Mouse (Mus musculus): ENCODE measurements around the gene Ugcg. TPM values are rescaled to one million over a fixed set of nuclear protein-coding genes. Genes with fewer than 3 reads are reported as not detected.

Gene Ugcg
- total and polyA plus RNA-seq, 2 experiments from 2014 or later: 6.2 to 19.2 TPM

GRCm38 (mm10) chr4:59169981-59170380 is 19.1 kb upstream of the Ugcg start:
- no peak overlapping the region for H3K4me3 ChIP-seq (ENCODE audit: low read depth, low read length)
- 67% methylated on average over 5 of the region's 5 CpGs for WGBS
- H3K9me3 ChIP-seq (replicated peaks; ENCODE audit: control insufficient read depth, low read length): no peaks in the 10 kb centered on the region
- H3K4me1 ChIP-seq (ENCODE audit: control insufficient read depth, insufficient read depth): peaks cover 13% of the 10 kb centered on the region
- no peaks in the 10 kb centered on the region for H3K36me3 ChIP-seq (replicated peaks; ENCODE audit: control insufficient read depth, insufficient read depth, low read length)
- ATAC-seq (ENCODE audit: insufficient read depth, low read depth): no peak
- TF ChIP-seq CTCF (IDR thresholded peaks at IDR 0.05; ENCODE audit: low read depth): no peak
- no peak for TF ChIP-seq EP300 (IDR thresholded peaks at IDR 0.05; ENCODE audit: low read depth)
- H3K9ac ChIP-seq (replicated peaks; ENCODE audit: low read depth, low read length): no peak overlapping the region
- DNase-seq (ENCODE audit: low spot score): no peak
- H3K27ac ChIP-seq (ENCODE audit: low read depth): no peak overlapping the region
- H3K4me2 ChIP-seq (ENCODE audit: low read depth, low read length): no peak overlapping the region
- H3K27me3 ChIP-seq (ENCODE audit: control insufficient read depth, insufficient read depth, low read length): no peaks in the 10 kb centered on the region

- no peak overlapping the region for H3K27ac ChIP-seq (ENCODE audit: low read depth)
These were observed 16.4 kb upstream of the Ugcg start for GRCm38 (mm10) chr4:59172616-59173015.

GRCm38 (mm10) chr4:59173181-59173922 is 15.7 kb upstream of the Ugcg start:
- no peaks in the 10 kb centered on the region for H3K9me3 ChIP-seq (replicated peaks; ENCODE audit: control insufficient read depth, low read length)
- H3K27me3 ChIP-seq (ENCODE audit: control insufficient read depth, insufficient read depth, low read length): no peaks in the 10 kb centered on the region
- ATAC-seq (ENCODE audit: insufficient read depth, low read depth): no peak
- no peaks in the 10 kb centered on the region for H3K36me3 ChIP-seq (replicated peaks; ENCODE audit: control insufficient read depth, insufficient read depth, low read length)
- WGBS: 44% methylated on average over 2 of the region's 2 CpGs
- no peak overlapping the region for H3K4me2 ChIP-seq (ENCODE audit: low read depth, low read length)
- H3K4me3 ChIP-seq (ENCODE audit: low read depth, low read length): no peak overlapping the region
- no peak overlapping the region for H3K9ac ChIP-seq (replicated peaks; ENCODE audit: low read depth, low read length)
- DNase-seq (ENCODE audit: low spot score): no peak
- H3K27ac ChIP-seq (ENCODE audit: low read depth): no peak overlapping the region
- peaks cover 19% of the 10 kb centered on the region for H3K4me1 ChIP-seq (ENCODE audit: control insufficient read depth, insufficient read depth)
- TF ChIP-seq EP300 (IDR thresholded peaks at IDR 0.05; ENCODE audit: low read depth): no peak
- no peak for TF ChIP-seq CTCF (IDR thresholded peaks at IDR 0.05; ENCODE audit: low read depth)

More at GRCm38 (mm10) chr4:59172616-59173015, 16.4 kb upstream of the Ugcg start:
- no peaks in the 10 kb centered on the region for H3K9me3 ChIP-seq (replicated peaks; ENCODE audit: control insufficient read depth, low read length)
- H3K4me2 ChIP-seq (ENCODE audit: low read depth, low read length): no peak overlapping the region
- TF ChIP-seq CTCF (IDR thresholded peaks at IDR 0.05; ENCODE audit: low read depth) (no peak), EP300 (IDR thresholded peaks at IDR 0.05; ENCODE audit: low read depth) (no peak)
- WGBS: 27% methylated on average over 2 of the region's 2 CpGs
- H3K27me3 ChIP-seq (ENCODE audit: control insufficient read depth, insufficient read depth, low read length): no peaks in the 10 kb centered on the region
- peaks cover 19% of the 10 kb centered on the region for H3K4me1 ChIP-seq (ENCODE audit: control insufficient read depth, insufficient read depth)
- no peak for ATAC-seq (ENCODE audit: insufficient read depth, low read depth)
- no peak for DNase-seq (ENCODE audit: low spot score)
- no peak overlapping the region for H3K9ac ChIP-seq (replicated peaks; ENCODE audit: low read depth, low read length)
- H3K4me3 ChIP-seq (ENCODE audit: low read depth, low read length): no peak overlapping the region
- no peaks in the 10 kb centered on the region for H3K36me3 ChIP-seq (replicated peaks; ENCODE audit: control insufficient read depth, insufficient read depth, low read length)

- DNase-seq (ENCODE audit: low spot score) (peak; percentile 81), ATAC-seq (ENCODE audit: insufficient read depth, low read depth) (peak; percentile 93)
- Histone ChIP-seq H3K9me3 (replicated peaks; ENCODE audit: control insufficient read depth, low read length) (no peaks in the 10 kb centered on the region), H3K9ac (replicated peaks; ENCODE audit: low read depth, low read length) (no peak overlapping the region), H3K4me2 (ENCODE audit: low read depth, low read length) (no peak overlapping the region), H3K27ac (ENCODE audit: low read depth) (peak overlapping the region; percentile 60), H3K4me3 (ENCODE audit: low read depth, low read length) (no peak overlapping the region), H3K4me1 (ENCODE audit: control insufficient read depth, insufficient read depth) (peaks cover 19% of the 10 kb centered on the region), H3K36me3 (replicated peaks; ENCODE audit: control insufficient read depth, insufficient read depth, low read length) (no peaks in the 10 kb centered on the region), H3K27me3 (ENCODE audit: control insufficient read depth, insufficient read depth, low read length) (no peaks in the 10 kb centered on the region)
- WGBS: 11% methylated on average over 4 of the region's 4 CpGs
- TF ChIP-seq EP300 (IDR thresholded peaks at IDR 0.05; ENCODE audit: low read depth) (no peak), CTCF (IDR thresholded peaks at IDR 0.05; ENCODE audit: low read depth) (no peak)
These were observed 14.1 kb upstream of the Ugcg start for GRCm38 (mm10) chr4:59175003-59175402.

GRCm38 (mm10) chr4:59175929-59176328 is 13.1 kb upstream of the Ugcg start:
- Histone ChIP-seq H3K9me3 (replicated peaks; ENCODE audit: control insufficient read depth, low read length) (no peaks in the 10 kb centered on the region), H3K4me1 (ENCODE audit: control insufficient read depth, insufficient read depth) (peaks cover 19% of the 10 kb centered on the region), H3K27me3 (ENCODE audit: control insufficient read depth, insufficient read depth, low read length) (no peaks in the 10 kb centered on the region), H3K36me3 (replicated peaks; ENCODE audit: control insufficient read depth, insufficient read depth, low read length) (no peaks in the 10 kb centered on the region), H3K9ac (replicated peaks; ENCODE audit: low read depth, low read length) (no peak overlapping the region), H3K4me3 (ENCODE audit: low read depth, low read length) (no peak overlapping the region), H3K4me2 (ENCODE audit: low read depth, low read length) (no peak overlapping the region), H3K27ac (ENCODE audit: low read depth) (no peak overlapping the region)
- no peak for DNase-seq (ENCODE audit: low spot score)
- TF ChIP-seq CTCF (IDR thresholded peaks at IDR 0.05; ENCODE audit: low read depth) (no peak), EP300 (IDR thresholded peaks at IDR 0.05; ENCODE audit: low read depth) (no peak)
- WGBS: 41% methylated on average over 6 of the region's 6 CpGs
- no peak for ATAC-seq (ENCODE audit: insufficient read depth, low read depth)

- H3K4me2 ChIP-seq (ENCODE audit: low read depth, low read length): no peak overlapping the region
- TF ChIP-seq EP300 (IDR thresholded peaks at IDR 0.05; ENCODE audit: low read depth) (no peak), CTCF (IDR thresholded peaks at IDR 0.05; ENCODE audit: low read depth) (no peak)
- no peak overlapping the region for H3K9ac ChIP-seq (replicated peaks; ENCODE audit: low read depth, low read length)
- H3K27ac ChIP-seq (ENCODE audit: low read depth): no peak overlapping the region
- WGBS: 70% methylated on average over 2 of the region's 2 CpGs
- no peak for ATAC-seq (ENCODE audit: insufficient read depth, low read depth)
- no peak for DNase-seq (ENCODE audit: low spot score)
- H3K27me3 ChIP-seq (ENCODE audit: control insufficient read depth, insufficient read depth, low read length): no peaks in the 10 kb centered on the region
- no peaks in the 10 kb centered on the region for H3K9me3 ChIP-seq (replicated peaks; ENCODE audit: control insufficient read depth, low read length)
- H3K36me3 ChIP-seq (replicated peaks; ENCODE audit: control insufficient read depth, insufficient read depth, low read length): no peaks in the 10 kb centered on the region
- peaks cover 19% of the 10 kb centered on the region for H3K4me1 ChIP-seq (ENCODE audit: control insufficient read depth, insufficient read depth)
- H3K4me3 ChIP-seq (ENCODE audit: low read depth, low read length): no peak overlapping the region
These were observed 11.5 kb upstream of the Ugcg start for GRCm38 (mm10) chr4:59177566-59177965.
